Mouse (Mus musculus) MEL (cell line): ENCODE data around the gene Aldoart2.

Experiments used
- CTCF ChIP-seq, 3 experiments: IDR thresholded peaks in 2 of 3; conservative IDR thresholded peaks in 1 of 3; 2 replicates each; pipeline ENCODE4 v1.5.1; 2011 to 2012; ENCODE audit warnings: low read length in 3 of 3, low read depth in 2 of 3, mild to moderate bottlenecking in 2 of 3, improper control_type of control experiment in 1 of 3, inconsistent platforms in 1 of 3, mixed read lengths in 1 of 3, moderate library complexity in 1 of 3; ENCODE audit not compliant: control insufficient read depth in 1 of 3, insufficient read depth in 1 of 3, poor library complexity in 1 of 3, severe bottlenecking in 1 of 3
- E2F4 ChIP-seq: IDR thresholded peaks from 2 replicates; pipeline ENCODE4 v1.6.1; 2011; ENCODE audit warnings: low read depth, low read length, improper control_type of control experiment, borderline replicate concordance
- MAX ChIP-seq: IDR thresholded peaks from 2 replicates; pipeline ENCODE4 v1.6.1; 2011; ENCODE audit warnings: low read length, improper control_type of control experiment
- TCF12 ChIP-seq: IDR thresholded peaks from 2 replicates; pipeline ENCODE4 v1.6.1; 2014; ENCODE audit warnings: low read depth, mild to moderate bottlenecking, inconsistent platforms, low read length, improper control_type of control experiment, moderate library complexity
- UBTF ChIP-seq: IDR thresholded peaks from 2 replicates; pipeline ENCODE4 v1.6.1; 2012; ENCODE audit warnings: low read depth, mild to moderate bottlenecking, inconsistent platforms, low read length, improper control_type of control experiment, moderate library complexity, borderline replicate concordance; ENCODE audit not compliant: insufficient read depth
- USF1 ChIP-seq: IDR thresholded peaks from 2 replicates; pipeline ENCODE4 v1.6.1; 2014; ENCODE audit warnings: low read depth, mild to moderate bottlenecking, inconsistent platforms, low read length, improper control_type of control experiment, moderate library complexity
- ZC3H11A ChIP-seq: IDR thresholded peaks from 2 replicates; pipeline ENCODE4 v1.6.1; 2012; ENCODE audit warnings: low read depth, mild to moderate bottlenecking, inconsistent platforms, low read length, improper control_type of control experiment

- no peak for TF ChIP-seq ZC3H11A
- no peak for TF ChIP-seq USF1
- no peak for TF ChIP-seq TCF12
- no peak for TF ChIP-seq MAX
- no peak for TF ChIP-seq UBTF
- no peak for TF ChIP-seq E2F4
- peak; percentile 38 to 62 (median 42); a peak in 5 of 6 replicates for TF ChIP-seq CTCF (IDR thresholded peaks at IDR 0.05 in 2 of 3, conservative IDR thresholded peaks at IDR 0.05 in 1 of 3; ENCODE audit: control insufficient read depth in 1 of 3, insufficient read depth in 1 of 3, low read depth in 2 of 3, low read length in 3 of 3, poor library complexity in 1 of 3, severe bottlenecking in 1 of 3)
These were observed 664 bp upstream of the Aldoart2 start for GRCm38 (mm10) chr12:55564187-55564963.
